Mouse (Mus musculus) embryonic facial prominence, embryonic 11.5 days (tissue): Measurements from ENCODE around the gene Rapgef2. TPM values are rescaled to one million over a fixed set of nuclear protein-coding genes. Genes with fewer than 3 reads are reported as not detected.

Experiments used
- ATAC-seq: fragments of 200-750 bp; cut with Nextera tagmentation; replicated peaks from 2 replicates; pipeline ENCODE4 v1.8.0; 2017; ENCODE audit warnings: low read depth; ENCODE audit not compliant: insufficient number of reproducible peaks, low FRiP score, low TSS enrichment
- DNase-seq: peaks from one replicate; pipeline ENCODE4 v3.0.0-alpha.2; 2015; ENCODE audit warnings: low spot score
- H3K27ac ChIP-seq: fragments of 300-500 bp; sonication (generic); replicated peaks from 2 replicates; pipeline ENCODE4 v1.5.1; 2014; ENCODE audit warnings: mild to moderate bottlenecking, low read depth, low read length, control low read depth
- H3K27me3 ChIP-seq: fragments of 300-500 bp; sonication (generic); 2 replicates; pipeline ENCODE4 v1.6.1; 2014; ENCODE audit warnings: mild to moderate bottlenecking, low read length, moderate library complexity, mixed read lengths; ENCODE audit not compliant: control insufficient read depth, insufficient read depth
- H3K36me3 ChIP-seq: fragments of 300-500 bp; sonication (generic); replicated peaks from 2 replicates; pipeline ENCODE4 v1.6.1; 2014; ENCODE audit warnings: low read depth, mild to moderate bottlenecking, low read length, moderate library complexity, mixed read lengths; ENCODE audit not compliant: control insufficient read depth, insufficient read depth
- H3K4me1 ChIP-seq: fragments of 300-500 bp; sonication (generic); 2 replicates; pipeline ENCODE4 v1.6.1; 2014; ENCODE audit warnings: low read length, mixed read lengths; ENCODE audit not compliant: control insufficient read depth, insufficient read depth
- H3K4me2 ChIP-seq: fragments of 300-500 bp; sonication (generic); 2 replicates; pipeline ENCODE4 v1.6.1; 2014; ENCODE audit warnings: low read depth, mild to moderate bottlenecking, control low read depth, low read length, moderate library complexity
- H3K4me3 ChIP-seq: fragments of 300-500 bp; sonication (generic); 2 replicates; pipeline ENCODE4 v1.5.1; 2014; ENCODE audit warnings: low read depth, low read length, control low read depth
- H3K9ac ChIP-seq: fragments of 300-500 bp; sonication (generic); replicated peaks from 2 replicates; pipeline ENCODE4 v1.6.1; 2014; ENCODE audit warnings: mild to moderate bottlenecking, control low read depth, low read length
- H3K9me3 ChIP-seq: fragments of 300-500 bp; sonication (generic); replicated peaks from 2 replicates; pipeline ENCODE4 v1.6.1; 2016; ENCODE audit warnings: mild to moderate bottlenecking, low read length, inconsistent platforms, mixed read lengths; ENCODE audit not compliant: control insufficient read depth
- WGBS: fragments of 180-500 bp; shearing (Covaris S2); extraction: QIAGEN DNeasy Blood & Tissue Kit; methylation state at CpG from one replicate; pipeline ENCODE4 v1.1.7; 2014; 5-methylcytosine and 5-hydroxymethylcytosine counted together
- polyA plus RNA-seq: library from polyadenylated mRNA; unstranded; fragments of >200 nt; fragmentation: Nextera tagmentation; extraction: Ambion mirVana; gene quantifications from 2 replicates; pipeline ENCODE4 v1.2.1, GENCODE M21; 2014

Rapgef2 gene
- polyA plus RNA-seq, 1 experiment from 2014 or later, result 6.8 TPM

DNA sequence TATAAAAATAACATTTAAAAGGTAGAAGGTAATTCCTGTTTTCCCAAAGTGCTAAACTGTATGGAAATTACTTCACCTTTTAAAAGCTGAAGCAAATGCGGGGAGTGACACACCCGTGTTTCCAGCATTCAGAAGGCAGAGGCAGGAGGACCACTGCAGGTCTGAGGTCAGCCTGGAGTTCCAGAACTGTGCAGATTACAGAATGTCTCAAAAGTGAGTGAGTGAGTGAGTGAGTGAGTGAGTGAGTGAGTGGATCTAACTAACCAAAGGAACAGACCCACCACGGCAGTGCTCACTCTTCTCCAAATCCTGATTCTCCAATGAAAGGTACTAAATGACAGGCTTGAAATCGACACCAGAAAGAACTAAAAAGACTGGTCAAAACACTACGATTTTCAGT is 82.5 kb downstream of the Rapgef2 start:
- Histone ChIP-seq H3K9ac (no peak overlapping the region), H3K9me3 (no peaks in the 10 kb centered on the region), H3K36me3 (no peaks in the 10 kb centered on the region), H3K27ac (no peak overlapping the region), H3K4me2 (no peak overlapping the region), H3K27me3 (no peaks in the 10 kb centered on the region), H3K4me3 (no peak overlapping the region), H3K4me1 (no peaks in the 10 kb centered on the region)
- WGBS, result 82% methylated on average over 5 of the region's 5 CpGs
- no peak for ATAC-seq
- DNase-seq, result no peak

DNA sequence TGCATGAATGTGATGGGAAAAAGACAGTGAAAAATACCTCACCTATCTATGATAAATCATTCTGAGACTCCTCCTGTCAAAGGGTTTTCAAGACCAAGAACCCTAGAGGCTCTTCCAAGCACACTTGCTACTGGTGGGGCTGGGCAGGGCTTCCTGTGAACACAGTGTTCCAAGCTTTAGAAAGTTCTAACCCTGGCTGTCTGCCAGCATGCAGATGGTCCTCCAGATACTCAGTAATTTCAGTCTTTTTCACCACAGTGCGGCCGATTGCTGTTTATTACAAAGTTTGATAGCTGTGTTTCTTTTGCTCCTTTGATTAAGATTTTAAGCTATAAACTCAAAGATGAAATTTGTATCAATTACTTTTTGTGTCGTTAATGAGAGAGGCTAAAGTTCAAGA is 83.1 kb downstream of the Rapgef2 start:
- no peaks in the 10 kb centered on the region for H3K36me3 ChIP-seq
- H3K27me3 ChIP-seq, result no peaks in the 10 kb centered on the region
- ATAC-seq, result no peak
- 84% methylated on average over 3 of the region's 3 CpGs for WGBS
- H3K27ac ChIP-seq, result no peak overlapping the region
- DNase-seq, result no peak
- H3K4me3 ChIP-seq, result no peak overlapping the region
- no peak overlapping the region for H3K9ac ChIP-seq
- H3K4me2 ChIP-seq, result no peak overlapping the region
- H3K9me3 ChIP-seq, result no peaks in the 10 kb centered on the region
- no peaks in the 10 kb centered on the region for H3K4me1 ChIP-seq

DNA sequence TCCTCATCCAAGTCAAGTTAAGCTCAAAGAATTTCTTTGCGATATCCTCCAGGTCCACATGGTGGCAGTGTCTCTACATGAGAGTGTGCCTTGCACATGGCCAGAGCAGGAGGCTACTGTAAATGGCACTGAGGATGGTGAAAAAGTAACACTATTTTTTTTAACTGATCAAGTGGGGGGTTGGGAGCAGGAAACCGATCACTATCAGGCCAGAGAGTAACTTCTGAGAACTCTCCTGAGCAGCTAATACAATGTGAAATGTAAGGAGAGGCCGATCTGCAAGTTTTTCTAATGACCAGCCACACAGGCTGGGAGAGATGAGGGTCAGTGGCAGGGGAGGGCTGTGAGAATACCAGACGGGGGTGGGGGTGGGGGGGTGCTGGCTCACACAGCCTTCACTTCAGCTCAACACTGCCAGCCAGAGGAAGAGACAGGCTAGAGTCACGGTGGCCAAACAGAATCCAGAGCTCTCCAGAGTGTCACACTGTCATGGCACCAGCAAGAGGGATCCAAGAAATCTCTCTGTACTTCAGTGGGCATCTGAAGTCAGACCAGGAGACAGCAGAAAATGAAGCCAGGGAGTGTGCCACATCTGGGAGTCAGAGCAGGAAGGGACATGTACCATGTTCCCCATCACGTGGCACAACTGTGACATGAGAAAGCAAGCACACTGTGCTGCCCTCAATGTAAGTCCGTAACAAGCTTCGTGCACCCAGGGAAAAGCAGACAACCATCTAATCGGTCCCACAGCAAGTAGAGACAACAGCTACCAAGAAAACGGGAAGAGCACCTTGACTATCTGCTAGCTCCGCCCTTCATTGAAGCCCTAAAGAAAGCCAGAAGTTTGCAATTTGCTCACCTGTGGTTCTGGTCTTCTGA is 83.8 kb downstream of the Rapgef2 start:
- no peak overlapping the region for H3K4me3 ChIP-seq

DNA sequence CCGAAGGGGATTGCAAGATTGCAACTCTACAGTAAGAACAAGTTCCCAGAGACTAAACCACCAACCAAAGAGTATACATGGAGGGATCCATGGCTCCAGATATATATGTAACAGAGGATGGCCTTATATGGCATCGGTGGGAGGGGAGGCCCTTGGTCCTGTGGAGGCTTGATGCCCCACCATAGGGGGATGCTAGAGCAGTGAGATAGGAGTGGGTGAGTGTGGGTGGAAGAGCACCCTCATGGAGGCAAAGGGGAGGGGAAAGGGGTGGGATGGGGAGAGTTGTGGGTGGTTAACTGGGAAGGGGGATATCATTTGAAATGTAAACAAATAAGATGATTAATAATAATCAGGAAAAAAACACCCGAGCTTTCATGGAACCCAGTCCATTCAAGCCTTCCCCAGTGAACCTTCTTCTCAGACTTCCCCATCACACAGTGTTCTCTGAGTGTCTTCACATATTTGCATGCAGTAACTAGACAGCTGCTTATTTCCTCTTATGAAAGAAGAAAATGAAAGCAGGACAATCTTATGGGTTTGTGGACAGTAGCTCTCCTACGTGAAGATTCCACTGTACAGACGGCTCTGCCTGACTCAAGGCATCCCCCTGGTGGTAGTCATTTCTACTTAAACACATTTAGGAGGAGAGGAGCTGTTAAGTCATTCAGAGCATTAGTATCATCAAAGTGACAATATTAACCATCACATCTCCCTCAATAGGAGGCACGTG is 89.4 kb downstream of the Rapgef2 start:
- no peak overlapping the region for H3K9ac ChIP-seq
- DNase-seq, result peak; percentile 61
- H3K36me3 ChIP-seq, result no peaks in the 10 kb centered on the region
- no peak overlapping the region for H3K4me3 ChIP-seq
- no peaks in the 10 kb centered on the region for H3K9me3 ChIP-seq
- 62% methylated on average over 6 of the region's 6 CpGs for WGBS
- H3K4me1 ChIP-seq, result no peaks in the 10 kb centered on the region
- no peak overlapping the region for H3K4me2 ChIP-seq
- ATAC-seq, result no peak
- no peaks in the 10 kb centered on the region for H3K27me3 ChIP-seq
- H3K27ac ChIP-seq, result no peak overlapping the region

More for the DNA sequence above, 83.8 kb downstream of the Rapgef2 start:
- Histone ChIP-seq H3K4me2 (no peak overlapping the region), H3K27ac (no peak overlapping the region), H3K27me3 (no peaks in the 10 kb centered on the region), H3K9ac (no peak overlapping the region), H3K4me1 (no peaks in the 10 kb centered on the region), H3K36me3 (no peaks in the 10 kb centered on the region), H3K9me3 (no peaks in the 10 kb centered on the region)
- peak; percentile 60; the same call in 1 of the 2 replicates for ATAC-seq
- peak; percentile 86 for DNase-seq
- WGBS, result 43% methylated on average over 11 of the region's 11 CpGs

DNA sequence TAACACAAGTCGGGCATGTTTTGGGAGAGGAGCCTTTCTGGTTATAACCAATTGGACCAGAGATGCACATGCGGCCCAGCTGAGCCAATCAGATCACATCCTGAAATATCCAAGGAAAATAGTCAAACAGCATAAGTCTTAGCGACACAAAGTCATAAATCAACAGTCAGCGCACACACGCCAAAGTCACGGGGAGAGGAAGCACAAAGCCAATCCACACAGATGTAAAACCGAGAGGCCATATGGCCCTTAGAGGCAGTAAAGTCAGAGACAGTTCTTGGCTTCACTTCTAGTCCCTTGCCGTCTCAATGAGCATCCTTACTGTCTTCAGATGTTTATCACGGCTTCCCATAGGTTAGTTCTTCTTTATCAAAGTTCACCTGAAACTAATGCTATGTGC is 91.0 kb downstream of the Rapgef2 start:
- Histone ChIP-seq H3K4me2 (no peak overlapping the region), H3K4me1 (no peaks in the 10 kb centered on the region), H3K9ac (no peak overlapping the region), H3K4me3 (no peak overlapping the region), H3K9me3 (no peaks in the 10 kb centered on the region), H3K27ac (no peak overlapping the region), H3K27me3 (no peaks in the 10 kb centered on the region), H3K36me3 (no peaks in the 10 kb centered on the region)
- ATAC-seq (no peak), DNase-seq (no peak)
- 88% methylated on average over 9 of the region's 9 CpGs for WGBS

DNA sequence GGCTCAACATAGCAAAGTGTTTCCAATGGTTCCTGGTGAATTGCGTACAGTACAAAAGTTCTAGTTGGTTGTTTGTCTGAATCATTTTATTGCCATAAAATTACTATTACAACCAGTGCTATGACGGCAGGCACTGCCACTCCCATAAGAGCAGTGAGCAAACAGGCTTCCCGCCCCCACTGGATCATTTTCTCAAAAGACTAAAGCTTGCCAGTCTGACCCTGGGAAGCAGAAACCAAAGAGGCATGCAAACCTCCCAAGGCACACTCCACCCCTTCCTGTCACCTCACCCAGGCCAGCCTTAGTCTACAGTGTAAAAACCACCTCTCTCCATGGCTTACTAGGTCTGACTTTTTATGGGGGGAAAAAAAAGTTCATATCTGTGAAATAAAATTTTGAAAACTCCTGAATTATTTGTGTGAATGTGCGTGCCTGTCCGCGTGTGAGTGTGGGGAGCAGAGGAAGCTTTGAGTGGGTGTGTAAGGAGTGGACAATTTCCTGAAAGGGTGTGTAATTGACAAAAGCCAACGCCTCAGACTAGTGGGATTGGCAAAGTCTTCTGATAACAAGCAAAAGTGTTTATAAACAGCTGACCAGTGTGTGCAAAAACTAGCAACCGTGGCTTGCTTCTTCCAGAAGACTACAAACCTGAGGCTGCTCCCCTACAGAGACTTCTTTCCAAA is 92.1 kb downstream of the Rapgef2 start:
- Histone ChIP-seq H3K27ac (no peak overlapping the region), H3K9ac (no peak overlapping the region), H3K9me3 (no peaks in the 10 kb centered on the region), H3K4me2 (no peak overlapping the region), H3K4me3 (no peak overlapping the region), H3K27me3 (no peaks in the 10 kb centered on the region), H3K36me3 (no peaks in the 10 kb centered on the region), H3K4me1 (no peaks in the 10 kb centered on the region)
- no peak for ATAC-seq
- WGBS, result 86% methylated on average over 8 of the region's 8 CpGs
- DNase-seq, result no peak

DNA sequence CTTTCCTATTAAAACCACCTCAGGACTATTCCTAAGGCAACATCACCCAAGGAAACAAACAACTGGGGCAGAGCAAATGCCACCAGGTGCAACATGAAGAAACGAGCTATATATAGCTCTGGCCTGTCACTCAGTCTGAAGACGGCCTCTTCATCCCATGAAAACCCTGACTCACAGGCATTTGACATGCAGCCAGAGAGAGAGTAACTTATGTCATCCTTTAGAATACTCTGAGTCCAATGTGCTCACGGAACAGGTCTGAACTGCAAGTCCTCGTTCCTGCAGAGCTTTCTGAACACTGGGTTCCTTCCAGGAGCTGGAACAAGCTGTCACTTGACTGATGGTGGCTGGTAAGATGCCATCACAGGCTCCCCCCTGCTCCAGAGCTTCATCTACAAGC is 93.3 kb downstream of the Rapgef2 start:
- no peak for ATAC-seq
- WGBS, result 80% methylated on average over 4 of the region's 4 CpGs
- Histone ChIP-seq H3K9ac (no peak overlapping the region), H3K4me1 (no peaks in the 10 kb centered on the region), H3K36me3 (no peaks in the 10 kb centered on the region), H3K4me3 (no peak overlapping the region), H3K27ac (no peak overlapping the region), H3K4me2 (no peak overlapping the region), H3K9me3 (no peaks in the 10 kb centered on the region), H3K27me3 (no peaks in the 10 kb centered on the region)
- DNase-seq, result no peak
